In the genomic region with DNA sequence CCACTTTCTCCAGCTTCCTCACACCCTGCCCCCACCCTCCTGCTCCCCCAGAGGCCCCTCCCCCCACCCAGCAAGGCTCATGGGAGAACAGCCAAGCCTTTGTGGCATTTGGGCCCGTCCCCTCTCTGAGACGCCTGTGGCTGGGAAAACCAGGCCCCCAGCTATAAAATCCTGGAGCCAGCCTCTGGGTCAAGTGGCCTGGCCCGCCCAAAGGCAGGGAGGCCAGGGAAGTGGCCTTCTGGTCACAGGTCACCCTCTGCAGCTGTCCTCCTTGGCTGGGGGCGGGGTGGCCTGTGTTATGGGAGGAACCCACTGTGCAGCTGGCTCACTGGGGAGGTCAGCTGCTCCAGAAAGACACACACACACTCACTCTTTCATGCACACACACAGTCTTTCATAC, we compare ENCODE assay signal across 7 mouse cellular contexts. TPM values are rescaled to one million over a fixed set of nuclear protein-coding genes. Genes with fewer than 3 reads are reported as not detected.
DNase-seq lines count a peak whose midpoint lies in the region; ATAC-seq lines count a peak whose summit lies in the region.

No protein-coding gene starts in this region.

- no peaks in the 10 kb centered on the region for H3K27me3 ChIP-seq in embryonic facial prominence, embryonic 13.5 days
- H3K27me3 ChIP-seq in heart, embryonic 12.5 days (replicated peaks): peaks cover 16% of the 10 kb centered on the region
- peaks cover 3% of the 10 kb centered on the region; the same call in 1 of the 2 replicates for H3K27me3 ChIP-seq in kidney, embryonic 14.5 days (ENCODE audit: control insufficient read depth, insufficient read depth, low read length)
- H3K27me3 ChIP-seq in lung, embryonic 15.5 days: peaks cover 5% of the 10 kb centered on the region

- peak overlapping the region; percentile 54 for H3K4me2 ChIP-seq in embryonic facial prominence, embryonic 13.5 days
- H3K4me2 ChIP-seq in heart, embryonic 12.5 days: peak overlapping the region; percentile 68
- H3K4me2 ChIP-seq in kidney, embryonic 14.5 days (replicated peaks; ENCODE audit: low read depth, low read length): no peak overlapping the region; the same call in 1 of the 2 replicates
- H3K4me2 ChIP-seq in lung, embryonic 15.5 days: peak overlapping the region; percentile 58

- 8% methylated on average over 4 of the region's 4 CpGs for WGBS in embryonic facial prominence, embryonic 13.5 days
- 14% methylated on average over 4 of the region's 4 CpGs for WGBS in heart, embryonic 12.5 days
- 4% methylated on average over 4 of the region's 4 CpGs for WGBS in kidney, embryonic 14.5 days
- 7% methylated on average over 4 of the region's 4 CpGs for WGBS in lung, embryonic 15.5 days

- peak; percentile 4; the same call in 1 of the 2 replicates for ATAC-seq in embryonic facial prominence, embryonic 13.5 days (ENCODE audit: insufficient number of reproducible peaks, insufficient read depth, low FRiP score, low TSS enrichment, low read depth)
- ATAC-seq in heart, embryonic 12.5 days (ENCODE audit: insufficient number of reproducible peaks, low FRiP score): 0 out of 2 replicates have a peak, but pooled peaks have one; percentile 19
- peak; percentile 58 for ATAC-seq in kidney, embryonic 14.5 days (ENCODE audit: low FRiP score, low TSS enrichment)
- ATAC-seq in lung, embryonic 15.5 days (ENCODE audit: borderline replicate concordance, extremely low read depth, low FRiP score, low TSS enrichment): peak; percentile 55
- no peak for ATAC-seq in granulocyte monocyte progenitor cell, adult 5-6 weeks (replicated peaks; ENCODE audit: poor library complexity, severe bottlenecking)

- no peaks in the 10 kb centered on the region for H3K36me3 ChIP-seq in embryonic facial prominence, embryonic 13.5 days
- H3K36me3 ChIP-seq in heart, embryonic 12.5 days: no peaks in the 10 kb centered on the region
- H3K36me3 ChIP-seq in kidney, embryonic 14.5 days (ENCODE audit: control insufficient read depth, insufficient read depth, low read length): no peaks in the 10 kb centered on the region
- no peaks in the 10 kb centered on the region for H3K36me3 ChIP-seq in lung, embryonic 15.5 days

- H3K4me3 ChIP-seq in embryonic facial prominence, embryonic 13.5 days: no peak overlapping the region
- H3K4me3 ChIP-seq in heart, embryonic 12.5 days: no peak overlapping the region
- no peak overlapping the region for H3K4me3 ChIP-seq in kidney, embryonic 14.5 days (ENCODE audit: low read length)
- no peak overlapping the region for H3K4me3 ChIP-seq in lung, embryonic 15.5 days

- no peaks in the 10 kb centered on the region for H3K9me3 ChIP-seq in embryonic facial prominence, embryonic 13.5 days
- H3K9me3 ChIP-seq in heart, embryonic 12.5 days (replicated peaks): no peaks in the 10 kb centered on the region
- no peaks in the 10 kb centered on the region for H3K9me3 ChIP-seq in kidney, embryonic 14.5 days (ENCODE audit: control insufficient read depth, low read length)
- no peaks in the 10 kb centered on the region for H3K9me3 ChIP-seq in lung, embryonic 15.5 days

- peak; percentile 38 to 66 for DNase-seq in adrenal gland, adult 18-20 months (ENCODE audit: low spot score in 2 of 2)
- DNase-seq in ovary, postnatal 14 days (ENCODE audit: low spot score): peak; percentile 57

- peak overlapping the region; percentile 62 for H3K9ac ChIP-seq in embryonic facial prominence, embryonic 13.5 days
- peak overlapping the region; percentile 13; the same call in 1 of the 2 replicates for H3K9ac ChIP-seq in heart, embryonic 12.5 days
- H3K9ac ChIP-seq in kidney, embryonic 14.5 days (ENCODE audit: low read depth, low read length): no peak overlapping the region
- H3K9ac ChIP-seq in lung, embryonic 15.5 days: 0 out of 2 replicates have a peak overlapping the region, but pooled peaks have one; percentile 13

- peaks cover 95% of the 10 kb centered on the region for H3K4me1 ChIP-seq in embryonic facial prominence, embryonic 13.5 days
- H3K4me1 ChIP-seq in heart, embryonic 12.5 days (replicated peaks): peaks cover 65% of the 10 kb centered on the region
- peaks cover 84% of the 10 kb centered on the region for H3K4me1 ChIP-seq in kidney, embryonic 14.5 days (ENCODE audit: control insufficient read depth, insufficient read depth, low read length)
- peaks cover 96% of the 10 kb centered on the region for H3K4me1 ChIP-seq in lung, embryonic 15.5 days

- peak overlapping the region; percentile 97 for H3K27ac ChIP-seq in embryonic facial prominence, embryonic 13.5 days
- H3K27ac ChIP-seq in heart, embryonic 12.5 days (ENCODE audit: poor library complexity, severe bottlenecking): peak overlapping the region; percentile 69
- H3K27ac ChIP-seq in kidney, embryonic 14.5 days (ENCODE audit: low read depth, low read length): peak overlapping the region; percentile 68; the same call in 1 of the 2 replicates
- peak overlapping the region; percentile 98 for H3K27ac ChIP-seq in lung, embryonic 15.5 days

RNA-seq across cellular contexts. Expression of a gene that starts 37.2 kb away (rescaled TPM):
- 10 to 100 TPM; 23.9 to 24.1 TPM for total RNA-seq in adrenal gland, adult 18-20 months (2021)
- polyA plus RNA-seq in embryonic facial prominence, embryonic 13.5 days (2015; fragmentation: Nextera tagmentation; extraction: Ambion mirVana): 6.4 and 8.6 TPM in 2 replicates
- polyA plus RNA-seq in heart, embryonic 12.5 days (2016; fragmentation: Nextera tagmentation; extraction: Ambion mirVana): 14.0 and 15.3 TPM in 2 replicates
- 11.3 and 12.1 TPM in 2 replicates for polyA plus RNA-seq in kidney, embryonic 14.5 days (2014; fragmentation: Nextera tagmentation; extraction: Ambion mirVana)
- polyA plus RNA-seq in lung, embryonic 15.5 days (2015; fragmentation: Nextera tagmentation; extraction: Ambion mirVana): 9.6 and 12.6 TPM in 2 replicates
- 32.7 and 40.9 TPM in 2 replicates for total RNA-seq in granulocyte monocyte progenitor cell, adult 5-6 weeks (2014; fragmentation: Nextera tagmentation)
- 6.9 and 8.4 TPM in 2 replicates for total RNA-seq in granulocyte monocyte progenitor cell, adult 5-6 weeks (2017)
